ENCODE assay signal across 28 mouse cellular contexts in the genomic region with DNA sequence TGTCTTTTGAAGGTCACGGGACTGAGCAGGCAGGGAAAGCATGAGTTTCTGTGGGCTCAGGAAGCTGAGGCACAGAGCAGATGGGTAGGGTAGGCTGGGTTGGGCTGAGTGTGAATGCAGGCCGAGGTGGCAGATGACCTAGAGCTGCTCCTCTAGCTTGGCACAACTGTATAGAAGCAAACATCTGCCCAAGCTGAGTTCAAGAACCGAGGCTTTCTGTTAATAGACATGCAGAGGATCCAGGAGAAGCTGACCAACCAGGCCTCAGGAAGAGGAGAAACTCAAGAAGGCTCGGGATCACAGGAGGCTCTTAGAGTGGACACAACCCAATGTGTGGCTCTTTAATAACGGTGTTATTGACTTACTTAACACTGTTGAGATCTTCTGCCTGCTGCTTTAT. TPM values are rescaled to one million over a fixed set of nuclear protein-coding genes. Genes with fewer than 3 reads are reported as not detected.
"Had no signal": no experiment of that assay in that cellular context is flagged by ENCODE, and none has a peak within 500 bp of the region (broad histone marks: within the 10 kb centered on the region; RNA-seq: fewer than 3 reads in every experiment).

No protein-coding gene starts in this region.

- DNase-seq: cerebellum, adult 8-10 months; cerebellum, adult 9-10 months; cerebellum, adult 9-11 months; cerebellum, postnatal 10 days; cerebellum, postnatal 14 days; cerebellum, postnatal 25 days; cerebellum, postnatal 36 days; embryo, embryonic 11 days; forebrain, postnatal 0 days; gastrocnemius, adult 2 months; gastrocnemius, postnatal 10 days; gastrocnemius, postnatal 14 days; gastrocnemius, postnatal 25 days; gastrocnemius, postnatal 36 days; heart, adult 2 months had no signal

- H3K9me3 ChIP-seq: embryonic facial prominence, embryonic 10.5 days; embryonic facial prominence, embryonic 12.5 days; embryonic facial prominence, embryonic 13.5 days; embryonic facial prominence, embryonic 15.5 days; forebrain, embryonic 10.5 days; forebrain, embryonic 12.5 days; forebrain, embryonic 13.5 days; forebrain, embryonic 15.5 days had no signal

- H3K27ac ChIP-seq: embryonic facial prominence, embryonic 10.5 days; embryonic facial prominence, embryonic 12.5 days; embryonic facial prominence, embryonic 13.5 days; embryonic facial prominence, embryonic 15.5 days; forebrain, embryonic 10.5 days; forebrain, embryonic 12.5 days; forebrain, embryonic 13.5 days; forebrain, embryonic 15.5 days; gastrocnemius, adult 2 months; heart, adult 2 months had no signal

- H3K9ac ChIP-seq: embryonic facial prominence, embryonic 12.5 days; embryonic facial prominence, embryonic 13.5 days; embryonic facial prominence, embryonic 15.5 days; forebrain, embryonic 12.5 days; forebrain, embryonic 13.5 days; forebrain, embryonic 15.5 days; forebrain, postnatal 0 days had no signal

- H3K4me1 ChIP-seq: embryonic facial prominence, embryonic 10.5 days; embryonic facial prominence, embryonic 12.5 days; embryonic facial prominence, embryonic 13.5 days; forebrain, embryonic 10.5 days; forebrain, embryonic 12.5 days; forebrain, embryonic 13.5 days; forebrain, embryonic 15.5 days had no signal

- H3K27me3 ChIP-seq: embryonic facial prominence, embryonic 12.5 days; embryonic facial prominence, embryonic 13.5 days; embryonic facial prominence, embryonic 15.5 days; forebrain, embryonic 12.5 days; forebrain, embryonic 13.5 days; forebrain, embryonic 15.5 days had no signal

- H3K4me3 ChIP-seq: embryonic facial prominence, embryonic 10.5 days; embryonic facial prominence, embryonic 12.5 days; embryonic facial prominence, embryonic 13.5 days; embryonic facial prominence, embryonic 15.5 days; erythroblast, embryonic 14.5 days; forebrain, embryonic 10.5 days; forebrain, embryonic 12.5 days; forebrain, embryonic 13.5 days; forebrain, embryonic 15.5 days; gastrocnemius, adult 2 months; heart, adult 2 months had no signal

- ATAC-seq: forebrain, embryonic 13.5 days; forebrain, embryonic 14.5 days; forebrain, embryonic 15.5 days; forebrain, embryonic 16.5 days; forebrain, postnatal 0 days had no signal

- H3K4me2 ChIP-seq: embryonic facial prominence, embryonic 12.5 days; embryonic facial prominence, embryonic 13.5 days; embryonic facial prominence, embryonic 15.5 days; forebrain, embryonic 12.5 days; forebrain, embryonic 13.5 days; forebrain, embryonic 15.5 days had no signal

RNA-seq across cellular contexts. Expression of a gene that starts 45.8 kb away (rescaled TPM):
- total RNA-seq: gastrocnemius, adult 18-20 months; gastrocnemius, adult 2 months; gastrocnemius, adult 8-10 months had no signal
